In the genomic region with DNA sequence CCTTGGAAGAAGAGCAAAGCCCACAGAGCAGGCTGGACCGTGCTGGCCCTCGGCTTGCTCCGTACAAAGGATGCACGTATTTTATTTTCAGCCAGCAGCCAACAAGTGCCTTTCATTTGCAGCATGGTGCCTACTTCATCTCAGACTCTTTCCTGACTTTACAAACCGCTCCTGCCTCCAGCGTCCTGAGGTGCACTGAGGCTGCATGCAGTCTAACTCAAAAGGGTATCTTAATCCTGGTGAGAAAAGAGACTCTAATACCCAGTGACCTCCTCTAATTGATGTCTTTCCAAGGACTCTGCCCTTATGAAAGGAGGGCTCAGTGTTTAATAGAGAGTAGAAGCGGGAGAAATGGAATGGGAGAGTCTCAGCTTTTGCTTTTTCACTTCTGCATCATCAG, we compare ENCODE assay signal across 22 mouse cellular contexts.
A peak's percentile ranks its signal among the peaks of the same experiment; 100 is the strongest.
DNase-seq lines count a peak whose midpoint lies in the region; ATAC-seq and TF ChIP-seq lines count a peak whose summit lies in the region.
"Had no signal": no experiment of that assay in that cellular context is flagged by ENCODE, and none has a peak within 500 bp of the region (broad histone marks: within the 10 kb centered on the region; RNA-seq: fewer than 3 reads in every experiment).

No protein-coding gene starts in this region.

- H3K36me3 ChIP-seq in forebrain, embryonic 13.5 days (ENCODE audit: poor library complexity, severe bottlenecking), result no peaks in the 10 kb centered on the region
- H3K36me3 ChIP-seq in forebrain, embryonic 12.5 days (replicated peaks), result no peaks in the 10 kb centered on the region
- no peaks in the 10 kb centered on the region for H3K36me3 ChIP-seq in midbrain, embryonic 15.5 days (replicated peaks)
- no peaks in the 10 kb centered on the region for H3K36me3 ChIP-seq in midbrain, embryonic 14.5 days (ENCODE audit: control insufficient read depth, insufficient read depth, low read length)
- H3K36me3 ChIP-seq: embryonic facial prominence, embryonic 10.5 days; embryonic facial prominence, embryonic 13.5 days; hindbrain, embryonic 12.5 days; hindbrain, embryonic 15.5 days had no signal

- H3K4me3 ChIP-seq in forebrain, embryonic 13.5 days, result no peak overlapping the region
- H3K4me3 ChIP-seq in forebrain, embryonic 12.5 days (replicated peaks), result no peak overlapping the region
- H3K4me3 ChIP-seq in midbrain, embryonic 15.5 days, result no peak overlapping the region
- H3K4me3 ChIP-seq in midbrain, embryonic 14.5 days (replicated peaks; ENCODE audit: low read depth, low read length), result no peak overlapping the region
- H3K4me3 ChIP-seq: embryonic facial prominence, embryonic 10.5 days; embryonic facial prominence, embryonic 13.5 days; erythroblast, embryonic 14.5 days; gastrocnemius, adult 2 months; hindbrain, embryonic 12.5 days; hindbrain, embryonic 15.5 days had no signal

- 3% methylated on average over 7 of the region's 7 CpGs for WGBS in forebrain, embryonic 13.5 days
- 5% methylated on average over 7 of the region's 7 CpGs for WGBS in forebrain, embryonic 12.5 days
- WGBS in midbrain, embryonic 15.5 days, result 15% methylated on average over 7 of the region's 7 CpGs
- 18% methylated on average over 7 of the region's 7 CpGs for WGBS in midbrain, embryonic 14.5 days

- no peaks in the 10 kb centered on the region for H3K27me3 ChIP-seq in forebrain, embryonic 13.5 days
- H3K27me3 ChIP-seq in forebrain, embryonic 12.5 days, result no peaks in the 10 kb centered on the region
- no peaks in the 10 kb centered on the region for H3K27me3 ChIP-seq in midbrain, embryonic 15.5 days (replicated peaks)
- no peaks in the 10 kb centered on the region for H3K27me3 ChIP-seq in midbrain, embryonic 14.5 days (ENCODE audit: control insufficient read depth, insufficient read depth, low read length)
- H3K27me3 ChIP-seq: embryonic facial prominence, embryonic 13.5 days; hindbrain, embryonic 12.5 days; hindbrain, embryonic 15.5 days had no signal

- DNase-seq in midbrain, embryonic 14.5 days, result no peak
- peak; percentile 63 for DNase-seq in brain, embryonic 14.5 days (ENCODE audit: low read depth)
- DNase-seq in thymus, postnatal 0 days (ENCODE audit: low spot score), result no peak
- DNase-seq: adrenal gland, adult 2 months; adrenal gland, postnatal 14 days; cerebellum, adult 11-12 months; cerebellum, adult 8-10 months; cerebellum, postnatal 10 days; cerebellum, postnatal 36 days; embryo, embryonic 11 days; gastrocnemius, adult 2 months; gastrocnemius, postnatal 14 days had no signal

- no peaks in the 10 kb centered on the region for H3K9me3 ChIP-seq in forebrain, embryonic 13.5 days (replicated peaks)
- no peaks in the 10 kb centered on the region for H3K9me3 ChIP-seq in forebrain, embryonic 12.5 days
- no peaks in the 10 kb centered on the region for H3K9me3 ChIP-seq in midbrain, embryonic 15.5 days
- no peaks in the 10 kb centered on the region for H3K9me3 ChIP-seq in midbrain, embryonic 14.5 days (ENCODE audit: control insufficient read depth, low read length)
- H3K9me3 ChIP-seq: embryonic facial prominence, embryonic 10.5 days; embryonic facial prominence, embryonic 13.5 days; hindbrain, embryonic 12.5 days; hindbrain, embryonic 15.5 days had no signal

- ATAC-seq in forebrain, embryonic 13.5 days, result peak; percentile 38; the same call in 1 of the 2 replicates
- no peak for ATAC-seq in forebrain, embryonic 12.5 days (ENCODE audit: low FRiP score)
- peak; percentile 60 for ATAC-seq in midbrain, embryonic 15.5 days (replicated peaks)
- no peak for ATAC-seq in midbrain, embryonic 14.5 days (ENCODE audit: low FRiP score, low TSS enrichment)
- ATAC-seq: CD4-positive, CD25-positive, alpha-beta regulatory T cell, adult 4 months had no signal

- no peak overlapping the region for H3K27ac ChIP-seq in forebrain, embryonic 13.5 days
- no peak overlapping the region for H3K27ac ChIP-seq in forebrain, embryonic 12.5 days
- H3K27ac ChIP-seq in midbrain, embryonic 15.5 days, result no peak overlapping the region
- no peak overlapping the region for H3K27ac ChIP-seq in midbrain, embryonic 14.5 days (replicated peaks; ENCODE audit: low read depth, low read length)
- H3K27ac ChIP-seq: embryonic facial prominence, embryonic 10.5 days; embryonic facial prominence, embryonic 13.5 days; gastrocnemius, adult 2 months; hindbrain, embryonic 12.5 days; hindbrain, embryonic 15.5 days had no signal

- TF ChIP-seq CTCF in brain, embryonic 14.5 days (IDR thresholded peaks at IDR 0.05; ENCODE audit: borderline replicate concordance, extremely low read depth, insufficient read depth, insufficient read length), result no peak

- no peak overlapping the region for H3K4me2 ChIP-seq in forebrain, embryonic 13.5 days
- no peak overlapping the region for H3K4me2 ChIP-seq in forebrain, embryonic 12.5 days
- no peak overlapping the region for H3K4me2 ChIP-seq in midbrain, embryonic 15.5 days
- no peak overlapping the region for H3K4me2 ChIP-seq in midbrain, embryonic 14.5 days (ENCODE audit: low read length)
- H3K4me2 ChIP-seq: embryonic facial prominence, embryonic 13.5 days; heart, embryonic 11.5 days; hindbrain, embryonic 12.5 days; hindbrain, embryonic 15.5 days had no signal

- no peak for TF ChIP-seq POLR2A in brain, embryonic 14.5 days (IDR thresholded peaks at IDR 0.05; ENCODE audit: borderline replicate concordance, extremely low read depth, insufficient read depth, insufficient read length, poor library complexity, severe bottlenecking)

- H3K4me1 ChIP-seq in forebrain, embryonic 13.5 days, result peaks cover 9% of the 10 kb centered on the region; the same call in 1 of the 2 replicates
- H3K4me1 ChIP-seq in forebrain, embryonic 12.5 days, result peaks cover 8% of the 10 kb centered on the region
- H3K4me1 ChIP-seq in midbrain, embryonic 15.5 days, result no peaks in the 10 kb centered on the region; the same call in 1 of the 2 replicates
- H3K4me1 ChIP-seq in midbrain, embryonic 14.5 days (ENCODE audit: control insufficient read depth, insufficient read depth, low read length), result no peaks in the 10 kb centered on the region
- H3K4me1 ChIP-seq: embryonic facial prominence, embryonic 10.5 days; embryonic facial prominence, embryonic 13.5 days; hindbrain, embryonic 12.5 days had no signal

- H3K9ac ChIP-seq in forebrain, embryonic 13.5 days, result no peak overlapping the region
- no peak overlapping the region for H3K9ac ChIP-seq in forebrain, embryonic 12.5 days
- H3K9ac ChIP-seq in midbrain, embryonic 15.5 days, result no peak overlapping the region
- H3K9ac ChIP-seq in midbrain, embryonic 14.5 days (replicated peaks; ENCODE audit: low read length), result no peak overlapping the region
- H3K9ac ChIP-seq: embryonic facial prominence, embryonic 13.5 days; hindbrain, embryonic 12.5 days; hindbrain, embryonic 15.5 days had no signal

Comparison
In these comparisons a context has a peak if more than half of its experiments do, and no peak if none do; other contexts are left out.
1. ATAC-seq: peak in forebrain, embryonic 13.5 days (single experiment) and midbrain, embryonic 15.5 days (single experiment); none in forebrain, embryonic 12.5 days (single experiment) and midbrain, embryonic 14.5 days (single experiment).